Mouse (Mus musculus): Measurements from ENCODE around the gene Cryab.

Gene Cryab

DNA sequence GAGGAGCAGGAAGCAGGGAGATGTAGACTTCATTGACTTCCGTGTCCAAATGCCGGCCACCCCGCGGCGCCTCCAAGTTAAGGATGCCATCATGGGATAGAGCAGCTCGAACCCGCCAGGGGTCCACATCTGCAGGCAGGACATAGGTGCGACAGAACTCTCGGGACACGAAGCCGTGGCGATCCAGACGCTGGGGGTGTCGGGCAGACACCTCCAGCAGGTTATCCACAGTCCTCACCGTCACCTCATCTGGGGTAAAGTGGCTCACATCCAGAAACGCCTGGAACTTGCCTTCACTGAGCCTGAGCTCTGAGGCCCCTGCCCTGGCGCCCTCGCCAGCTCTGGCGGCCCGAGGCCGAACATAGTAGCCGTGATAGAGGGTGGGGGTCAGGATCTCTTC is at the start of gene Cryab:
Cryab (plus strand) TSS at position 3 of the 400 bp plus-strand sequence.
- in situ Hi-C loops (cut with MboI; ENCODE audit: low sequenced_read_pairs), result no loop called here

DNA sequence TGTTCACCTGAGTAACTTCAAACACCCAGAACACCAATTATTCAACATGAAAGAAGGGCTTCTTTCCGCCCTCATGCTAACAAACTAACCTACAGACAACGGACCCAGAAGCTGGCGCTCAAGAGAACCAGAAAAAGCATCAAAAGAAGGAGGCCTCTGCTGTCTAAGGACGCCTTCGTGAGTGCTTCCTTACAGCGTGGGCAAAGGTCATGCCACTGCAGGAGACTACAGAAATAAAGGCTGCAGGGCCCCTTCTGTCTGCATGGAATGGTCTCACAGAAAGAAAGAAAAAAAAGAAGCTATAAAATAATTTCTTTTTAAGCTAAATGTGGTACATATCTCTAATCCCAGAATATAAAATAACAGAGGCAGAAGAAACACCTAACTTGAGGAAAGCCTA is 46.2 kb upstream of the Cryab start:
- in situ Hi-C loops (cut with MboI; ENCODE audit: low sequenced_read_pairs), result no loop called here

DNA sequence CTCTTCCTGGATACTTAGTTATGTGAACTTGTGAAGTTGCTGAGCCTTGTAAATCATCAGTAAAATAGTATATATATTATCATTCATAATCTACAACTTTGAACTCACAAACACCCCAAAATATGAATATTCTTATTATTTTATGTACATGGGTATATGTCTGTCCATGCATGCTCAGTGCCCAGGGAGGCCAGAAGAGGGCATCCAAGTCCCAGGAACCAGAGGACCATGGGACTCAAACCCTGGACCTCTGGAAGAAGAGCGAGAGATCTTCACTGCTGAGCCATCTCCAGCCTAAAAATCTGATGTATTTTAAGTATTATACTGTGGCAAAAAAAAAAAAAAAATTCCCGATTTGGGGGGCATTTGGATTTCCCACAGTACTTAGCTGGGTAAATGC is 42.0 kb upstream of the Cryab start:
- in situ Hi-C loops (cut with MboI; ENCODE audit: low sequenced_read_pairs), result no loop called here

DNA sequence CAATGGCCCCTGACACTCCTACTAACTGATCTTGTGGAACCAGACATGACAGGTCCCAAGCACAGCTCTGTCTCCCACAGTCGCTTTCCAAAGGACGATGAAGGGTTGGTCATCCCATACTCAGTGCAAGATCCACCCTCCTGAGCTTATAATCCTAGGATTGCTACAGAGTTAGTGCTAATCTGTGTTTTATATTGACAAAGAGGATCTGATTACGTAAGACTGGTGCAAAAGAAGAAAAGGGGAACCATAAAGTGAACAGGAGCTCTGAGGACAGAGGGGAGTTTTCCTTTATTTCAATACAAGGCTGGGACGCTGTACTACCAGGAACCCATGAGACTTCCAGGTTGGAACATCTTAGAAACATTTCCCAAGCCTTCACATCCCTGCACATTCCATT is 39.8 kb upstream of the Cryab start:
- in situ Hi-C loops (cut with MboI; ENCODE audit: low sequenced_read_pairs), result no loop called here

DNA sequence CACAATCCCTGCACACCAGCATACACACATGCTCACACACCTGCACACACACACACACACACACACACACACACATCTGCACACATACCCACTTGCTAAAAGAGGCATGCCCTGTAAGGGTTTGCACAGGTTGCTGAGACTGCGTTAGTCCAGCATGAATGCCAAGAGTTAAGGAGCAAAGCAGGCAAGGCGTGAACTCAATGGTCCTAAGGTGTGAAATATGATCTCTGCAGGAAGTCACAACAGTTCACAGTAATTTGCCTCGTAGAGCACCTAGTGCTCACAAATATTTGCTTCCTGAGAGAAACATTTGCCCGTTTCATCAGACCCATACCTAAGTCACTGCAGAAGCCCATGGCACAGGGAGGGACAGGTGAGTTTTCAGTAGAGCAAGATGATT is 36.9 kb upstream of the Cryab start:
- in situ Hi-C loops (cut with MboI; ENCODE audit: low sequenced_read_pairs), result no loop called here

DNA sequence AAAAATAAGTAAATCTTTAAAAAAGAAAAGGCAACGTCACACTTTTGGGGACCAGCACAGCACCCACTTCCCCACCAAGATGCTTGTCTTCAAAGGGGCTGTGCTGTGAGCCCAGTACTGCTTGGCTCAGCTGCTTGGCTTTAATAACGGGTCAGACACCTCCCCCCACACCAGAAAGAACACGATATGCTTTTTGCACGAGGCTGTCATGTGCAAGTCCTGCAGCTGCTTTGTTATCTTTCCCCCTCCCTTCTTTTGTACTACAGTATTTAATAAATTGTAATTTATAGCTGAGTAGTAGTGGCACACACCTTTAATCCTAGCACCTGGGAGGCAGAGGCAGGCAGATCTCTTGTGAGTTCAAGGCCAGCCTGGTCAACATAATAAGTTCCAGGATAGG is 32.2 kb upstream of the Cryab start:
- in situ Hi-C loops (cut with MboI; ENCODE audit: low sequenced_read_pairs), result no loop called here

DNA sequence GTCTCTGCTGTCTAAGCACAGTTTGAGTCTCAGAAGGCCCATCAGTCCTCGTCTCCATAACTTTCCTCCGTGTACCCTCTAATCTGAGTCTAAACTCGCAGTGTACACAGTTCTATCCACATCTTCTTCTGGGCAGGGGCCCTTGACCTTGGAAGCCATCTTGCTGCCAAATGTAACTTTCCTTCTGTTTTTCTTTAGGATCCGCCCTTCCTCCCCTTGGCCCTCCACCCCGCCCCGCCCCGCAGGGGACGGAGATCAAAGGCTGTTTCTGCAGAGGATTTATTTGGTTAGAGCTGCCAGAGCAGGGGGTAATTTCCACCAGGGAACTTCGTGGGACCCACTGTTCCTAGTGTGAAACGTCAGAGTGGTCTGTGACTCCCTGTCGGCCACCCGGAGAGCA is 30.1 kb upstream of the Cryab start:
- in situ Hi-C loops (cut with MboI; ENCODE audit: low sequenced_read_pairs), result no loop called here

DNA sequence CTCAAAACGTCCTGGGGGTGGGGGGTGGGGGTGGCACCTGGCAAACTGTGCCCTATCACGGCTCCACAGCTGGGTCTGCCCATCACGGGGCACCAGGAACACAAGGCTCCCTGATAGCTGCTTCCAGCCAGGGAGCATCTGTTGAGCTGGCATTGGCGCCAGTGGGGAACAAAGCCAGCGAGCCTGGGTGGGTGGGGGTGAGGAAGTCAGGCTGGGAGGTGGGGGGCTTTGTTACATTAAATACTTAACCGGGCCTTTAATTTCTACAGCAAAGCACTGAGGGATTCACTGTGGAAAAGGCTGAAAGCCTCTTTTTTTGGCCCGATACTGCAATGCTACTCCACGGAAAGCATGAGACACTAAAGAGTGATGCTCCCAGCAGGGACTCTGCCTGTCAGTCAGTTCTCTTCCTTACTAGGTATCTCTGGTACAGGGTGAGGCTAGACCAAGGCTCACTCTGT is 28.6 kb upstream of the Cryab start:
- in situ Hi-C loops (cut with MboI; ENCODE audit: low sequenced_read_pairs), result no loop called here

DNA sequence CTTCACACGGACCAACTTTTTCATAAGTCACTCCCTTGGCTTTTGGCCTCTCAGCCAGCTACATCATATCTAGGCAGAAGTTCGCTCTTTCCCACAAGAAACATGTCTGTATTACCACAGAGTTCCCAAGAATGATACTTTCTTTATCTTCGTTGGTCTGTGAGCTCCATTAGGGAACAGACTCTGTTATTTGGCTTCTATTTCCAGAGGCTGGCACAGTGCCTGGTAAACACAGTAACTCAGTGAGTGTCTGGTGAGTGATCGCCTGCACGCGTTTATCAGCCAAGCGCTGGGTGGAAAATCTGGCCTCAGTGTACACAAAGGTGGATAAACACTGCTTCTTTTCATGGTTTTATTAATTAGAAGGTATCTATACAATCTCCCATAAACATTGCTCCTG is 27.7 kb upstream of the Cryab start:
- in situ Hi-C loops (cut with MboI; ENCODE audit: low sequenced_read_pairs), result no loop called here

DNA sequence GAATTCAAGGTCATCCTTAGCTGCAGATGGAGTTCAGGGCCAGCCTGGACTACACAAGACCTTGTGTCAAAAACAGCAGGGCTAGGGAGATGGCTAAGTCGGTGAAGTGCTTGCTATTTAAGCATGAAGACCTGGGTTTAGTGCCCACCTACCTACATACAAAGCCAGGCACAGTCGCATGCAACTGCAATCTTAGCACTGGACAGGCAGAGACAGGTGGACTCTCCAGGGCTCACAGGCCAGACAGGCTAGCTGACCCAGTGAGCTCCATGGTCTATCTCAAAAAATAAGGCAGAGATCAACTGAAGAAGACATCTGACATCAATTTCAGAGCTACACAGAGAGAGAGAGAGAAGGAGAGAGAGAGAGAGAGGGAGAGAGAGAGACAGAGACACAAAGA is 27.0 kb upstream of the Cryab start:
- in situ Hi-C loops (cut with MboI; ENCODE audit: low sequenced_read_pairs), result no loop called here

DNA sequence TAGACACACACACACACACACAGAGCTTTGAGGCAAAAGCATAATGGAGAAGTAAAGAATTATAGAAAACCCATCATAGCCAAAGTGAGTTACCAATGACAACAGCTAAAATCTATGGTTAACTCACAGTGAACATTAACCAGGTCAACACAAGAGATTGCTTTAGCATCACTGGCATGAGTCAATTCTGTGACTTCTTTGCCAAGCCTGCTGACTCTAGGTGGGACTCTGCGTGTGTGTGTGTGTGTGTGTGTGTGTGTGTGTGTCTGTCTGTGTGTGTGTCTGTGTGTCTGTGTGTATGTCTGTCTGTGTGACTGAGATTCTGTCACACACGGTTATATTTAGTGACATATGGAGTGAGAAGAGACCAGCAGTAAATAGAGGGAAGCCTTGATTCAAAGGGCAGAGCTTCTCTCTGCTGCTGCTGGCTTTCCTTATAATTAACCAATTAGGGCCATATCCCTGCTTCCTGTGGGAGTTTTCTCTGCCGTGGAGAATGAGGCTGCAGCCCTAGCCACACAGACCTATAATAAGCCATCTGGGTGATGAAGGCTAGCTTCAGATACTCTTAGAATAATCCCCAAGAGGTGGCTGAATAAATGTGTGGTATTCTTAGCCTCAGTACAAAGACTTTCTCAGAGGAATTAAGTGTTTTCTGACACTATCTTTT is 26.3 kb upstream of the Cryab start:
- in situ Hi-C loops (cut with MboI; ENCODE audit: low sequenced_read_pairs), result no loop called here

DNA sequence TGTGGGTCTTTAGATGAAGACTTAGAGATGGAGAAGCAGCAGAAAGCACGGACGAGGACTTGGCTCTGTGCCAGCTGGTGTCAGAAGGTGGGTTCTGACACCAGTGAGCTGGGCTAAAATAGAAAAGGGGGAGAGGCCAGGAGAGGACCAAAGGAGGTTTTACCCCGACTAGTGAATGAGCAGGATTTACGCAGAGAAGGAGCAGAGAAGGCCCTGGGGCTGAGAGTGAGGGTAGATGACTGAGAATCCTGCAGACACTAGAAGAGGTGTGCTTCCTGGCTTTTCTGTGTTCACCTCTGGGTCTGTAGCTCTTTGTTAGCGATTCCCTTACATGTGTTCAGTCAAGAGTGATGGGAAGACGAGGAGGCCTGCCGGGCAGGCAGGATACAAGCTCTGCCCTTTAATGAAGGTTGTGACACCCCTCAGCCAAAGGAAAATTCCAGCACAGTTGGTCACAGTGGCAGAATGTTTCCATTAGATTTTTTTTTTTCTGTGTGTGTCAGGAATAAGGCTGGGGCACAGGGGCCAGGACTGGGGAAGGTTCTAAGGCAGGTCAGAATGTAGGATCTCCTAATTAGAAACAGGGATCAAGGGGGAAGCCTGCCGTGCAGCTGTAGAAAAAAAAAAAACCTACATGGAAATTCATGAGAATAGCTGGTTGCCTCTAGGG is 25.1 kb upstream of the Cryab start:
- in situ Hi-C loops (cut with MboI; ENCODE audit: low sequenced_read_pairs), result no loop called here

DNA sequence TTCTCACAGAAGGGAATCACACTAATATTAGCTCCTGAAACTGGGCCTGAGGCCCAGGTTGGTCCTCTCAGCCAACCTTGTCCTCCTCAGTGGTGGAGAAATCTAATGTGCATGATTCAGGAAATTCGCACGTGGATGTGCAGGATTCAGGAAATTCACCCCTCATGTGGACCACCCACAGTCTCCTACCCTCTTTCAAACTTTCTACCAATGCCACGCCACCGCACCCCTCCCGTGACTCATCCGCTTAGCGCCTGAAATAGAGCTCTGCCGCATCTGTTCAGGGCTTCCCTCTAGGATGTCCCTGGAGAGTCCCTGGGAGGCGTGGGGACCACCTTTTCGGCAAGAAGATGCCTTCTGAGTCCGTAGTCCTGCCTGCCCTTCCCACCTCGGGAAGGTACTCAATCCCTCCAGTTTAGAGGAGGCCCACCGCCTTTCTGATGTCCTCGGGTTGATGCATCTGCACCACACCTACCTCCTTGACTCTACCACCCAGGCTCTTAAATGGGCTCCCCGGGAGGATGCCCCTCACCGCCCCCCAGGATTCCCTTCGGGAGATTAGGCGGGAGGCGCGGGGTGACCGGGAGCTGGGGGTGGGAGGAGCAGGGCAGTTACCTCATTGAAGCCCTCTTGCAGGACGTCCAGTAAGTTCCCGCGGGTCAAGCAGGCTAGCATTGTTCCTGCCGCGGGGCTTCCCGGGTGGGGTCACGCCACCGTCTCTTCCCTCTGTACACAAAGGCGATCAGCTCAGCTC is 23.8 kb upstream of the Cryab start:
- in situ Hi-C loops (cut with MboI; ENCODE audit: low sequenced_read_pairs), result no loop called here

DNA sequence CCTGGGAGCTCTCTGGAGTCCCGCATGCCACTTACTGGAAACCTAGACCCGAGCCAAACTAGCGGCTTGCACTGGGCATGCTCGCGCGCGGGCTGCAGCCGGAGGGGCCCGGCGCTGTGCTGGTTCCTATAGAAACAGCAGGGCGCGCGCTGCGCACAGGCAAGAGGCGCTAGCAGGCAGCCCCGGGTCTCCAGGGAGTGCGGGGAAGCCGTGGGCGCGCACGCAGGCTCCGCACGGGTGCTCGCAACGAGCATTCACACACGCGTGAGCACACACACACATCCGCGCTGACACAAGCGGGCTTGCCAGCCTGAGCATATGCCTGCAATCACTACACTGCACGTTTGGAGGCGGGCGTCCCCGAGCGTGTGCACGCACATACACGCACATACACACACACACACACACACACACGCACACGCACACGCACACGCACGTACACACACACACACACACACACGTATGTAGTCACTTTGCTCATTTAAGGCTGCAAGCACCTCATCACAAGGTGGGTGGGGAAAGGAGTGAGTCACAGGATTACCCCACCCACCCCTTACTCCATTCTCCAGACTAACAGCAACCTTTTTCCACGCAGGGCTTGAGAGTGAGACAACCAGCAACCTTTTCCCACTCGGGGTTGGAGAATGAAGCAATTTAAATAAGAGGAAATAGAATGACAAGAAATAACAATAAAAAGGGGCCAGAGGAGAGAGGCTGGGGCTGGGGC is 23.0 kb upstream of the Cryab start:
- in situ Hi-C loops (cut with MboI; ENCODE audit: low sequenced_read_pairs), result no loop called here

DNA sequence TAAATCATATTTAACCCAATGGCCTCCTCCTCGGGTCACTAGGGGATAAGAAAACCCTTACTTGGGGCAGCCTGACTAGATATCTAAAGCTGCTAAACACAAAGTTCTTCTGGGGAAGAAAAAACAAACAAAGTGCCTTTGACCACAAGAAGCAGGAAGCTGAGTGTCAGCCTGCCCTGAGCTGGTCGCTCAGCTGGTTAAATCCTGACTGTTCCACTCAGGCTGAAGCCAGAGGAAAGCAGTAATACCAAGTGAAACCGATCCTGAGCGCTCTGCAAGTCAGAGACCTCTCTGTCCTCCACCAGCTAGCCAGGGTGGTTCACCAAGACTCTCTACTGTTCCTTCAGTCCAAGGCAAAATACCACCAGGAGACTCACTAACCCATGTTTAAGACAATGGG is 21.5 kb upstream of the Cryab start:
- in situ Hi-C loops (cut with MboI; ENCODE audit: low sequenced_read_pairs), result no loop called here

DNA sequence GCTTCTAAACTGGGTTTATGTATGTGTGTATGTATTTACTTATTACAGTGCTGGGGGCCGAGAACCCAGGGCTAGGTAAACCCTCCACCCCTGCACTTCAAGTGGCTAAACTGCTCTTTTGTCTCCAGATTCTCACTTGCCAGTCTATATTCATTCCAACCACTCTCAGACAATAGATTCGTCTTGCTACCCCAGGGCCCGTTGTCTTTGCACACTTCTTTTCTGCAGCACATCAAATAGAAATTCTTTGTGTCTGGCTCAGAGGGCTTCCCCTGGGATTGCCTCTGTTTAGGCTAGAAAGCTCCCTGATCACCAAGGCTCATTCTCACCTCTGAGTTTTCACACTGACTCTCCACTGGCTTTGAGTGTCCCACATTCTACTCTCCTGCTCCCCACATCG is 18.6 kb upstream of the Cryab start:
- in situ Hi-C loops (cut with MboI; ENCODE audit: low sequenced_read_pairs), result no loop called here

DNA sequence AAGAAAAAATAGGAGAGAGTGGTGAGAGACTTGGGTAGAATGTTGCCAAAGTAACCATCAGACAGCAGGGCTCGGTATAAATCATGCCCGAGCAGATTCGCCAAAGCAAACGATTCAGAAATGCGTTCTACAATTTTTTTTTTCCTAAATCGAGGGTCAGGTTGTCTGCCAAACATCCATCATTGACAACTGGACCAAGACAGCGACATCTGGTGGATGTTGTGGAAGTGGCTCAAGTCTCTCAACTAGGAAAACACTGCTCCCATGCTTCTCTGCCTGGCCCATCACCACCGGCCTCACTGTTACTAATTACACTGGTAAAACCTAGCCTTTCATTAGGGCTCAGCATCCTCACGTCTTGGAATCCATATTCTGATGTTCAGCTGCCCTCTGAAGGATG is 16.1 kb upstream of the Cryab start:
- in situ Hi-C loops (cut with MboI; ENCODE audit: low sequenced_read_pairs), result no loop called here

DNA sequence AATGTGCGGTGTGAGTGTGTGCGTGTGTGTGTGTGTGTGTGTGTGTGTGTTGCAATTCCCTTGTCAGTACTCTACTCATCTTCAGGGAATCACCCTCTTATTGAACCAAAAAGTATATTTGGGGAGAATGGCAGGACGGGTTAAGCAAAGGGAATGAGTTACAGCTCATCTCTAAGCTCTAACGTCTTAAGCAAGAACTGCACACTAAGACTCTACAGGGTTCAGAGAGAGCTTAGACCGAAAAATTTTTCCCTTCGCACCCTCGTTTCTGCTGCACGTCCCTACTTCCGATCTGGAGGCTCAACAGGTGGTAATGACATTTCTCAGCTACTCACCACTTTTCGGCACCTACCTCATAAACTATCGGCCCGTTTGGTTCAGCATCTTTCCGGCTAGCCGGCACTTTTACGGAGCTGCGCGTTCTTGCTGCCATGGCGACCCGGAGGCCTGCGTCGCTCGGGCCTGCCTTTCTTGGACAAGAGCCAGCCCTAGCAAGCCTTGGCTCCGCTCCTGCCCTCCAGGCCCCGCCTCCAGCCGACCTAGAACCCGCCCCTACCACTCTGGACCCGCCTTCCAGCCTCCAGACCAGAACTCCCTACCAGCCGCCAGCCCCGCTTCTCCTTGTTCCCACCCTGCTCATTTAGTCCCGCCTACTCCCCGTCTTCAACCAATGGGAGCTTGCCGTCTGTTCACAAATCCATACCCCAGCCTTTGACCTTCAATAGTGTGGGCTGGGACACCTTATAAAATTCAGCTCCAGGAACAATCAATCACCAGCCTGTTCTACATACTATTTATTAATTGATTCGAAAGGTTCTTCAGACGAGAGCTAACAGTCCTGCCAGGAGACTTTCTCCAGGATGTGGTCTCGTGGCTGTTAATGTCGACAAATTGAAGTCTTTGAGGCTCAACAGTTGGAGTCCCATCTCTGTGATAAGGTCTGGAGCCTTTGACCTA is 11.9 kb upstream of the Cryab start, which contains the start of gene Dixdc1:
Dixdc1 (minus strand) TSS at position 604 of the 957 bp plus-strand sequence.
- in situ Hi-C loops (cut with MboI; ENCODE audit: low sequenced_read_pairs), result no loop called here

DNA sequence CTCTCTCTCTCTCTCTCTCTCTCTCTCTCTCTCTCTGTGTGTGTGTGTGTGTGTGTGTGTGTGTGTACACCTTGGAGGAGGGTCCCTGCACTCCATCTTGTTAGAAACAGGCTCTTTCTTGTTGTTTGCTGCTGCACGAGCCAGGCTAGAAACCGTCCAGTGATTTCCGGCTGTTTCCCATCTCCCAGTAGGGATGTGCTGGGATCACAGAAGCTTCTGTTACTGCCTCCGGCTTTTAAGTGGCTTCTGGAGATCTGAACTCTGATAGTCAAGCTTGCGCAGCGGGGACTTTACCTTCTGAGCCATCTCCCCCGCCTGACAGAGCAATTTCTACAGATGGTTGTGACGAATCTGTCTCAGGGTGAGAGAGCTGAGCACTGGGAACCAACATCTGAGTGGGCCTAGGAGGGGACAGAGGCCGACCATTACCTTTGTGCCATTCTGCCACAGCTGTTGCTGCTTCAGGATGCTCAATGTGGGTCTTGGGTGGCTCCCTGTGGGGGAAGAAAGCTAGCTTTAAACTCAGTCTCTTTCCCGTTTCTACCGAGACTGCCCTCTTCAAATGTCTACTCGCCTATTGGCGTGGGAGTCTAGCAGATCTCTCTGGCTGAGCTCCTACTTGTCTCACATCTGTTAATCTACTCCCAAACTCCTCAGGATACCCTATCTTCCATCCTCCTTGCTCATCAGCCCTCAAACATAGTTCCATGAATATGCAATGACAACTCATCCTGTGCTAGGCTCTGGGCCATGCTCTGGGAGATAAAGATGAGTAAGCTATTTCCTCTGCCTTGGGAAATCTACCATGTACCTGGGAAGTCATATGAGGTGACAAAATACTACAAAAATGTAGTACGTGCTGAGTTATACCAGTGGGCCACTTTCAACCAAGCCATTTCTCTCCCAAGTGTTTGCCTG is 10.0 kb upstream of the Cryab start:
- in situ Hi-C loops (cut with MboI; ENCODE audit: low sequenced_read_pairs), result no loop called here
